Mouse (Mus musculus): ENCODE results near the gene Tcl1b1. TPM values are rescaled to one million over a fixed set of nuclear protein-coding genes. Genes with fewer than 3 reads are reported as not detected.
"Not testable (repeated sequence)": the region's sequence is repeated elsewhere in the genome, so short reads cannot be mapped to it uniquely, and the experiment has no call there.

Gene Tcl1b1
- polyA plus RNA-seq (2011; ENCODE audit: insufficient read length, low read depth, missing spikeins): not detected in 2 replicates

DNA sequence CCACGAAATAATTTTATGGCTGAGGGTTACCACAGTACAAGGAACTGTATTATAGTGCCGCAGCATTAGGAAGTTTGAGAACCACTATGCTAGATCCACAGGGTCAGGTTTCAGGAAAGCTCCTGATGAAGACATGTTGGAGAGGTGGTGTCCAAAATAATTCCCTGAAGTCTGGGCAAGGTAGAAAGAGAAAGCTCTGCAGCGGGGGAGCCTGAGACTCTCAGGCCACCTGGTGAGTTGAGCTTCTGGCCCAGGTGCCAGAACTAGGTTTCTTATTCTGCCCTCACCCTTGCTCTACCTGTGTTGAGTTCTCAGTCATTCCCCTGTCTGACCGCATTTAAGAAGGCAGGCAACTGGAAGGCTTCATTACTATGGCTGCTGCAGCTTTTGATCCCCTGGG is at the start of gene Tcl1b1:
Gene Tcl1b1 (plus strand): TSS at position 301 of the 400 bp plus-strand sequence.
- H3K27ac ChIP-seq (ENCODE audit: insufficient read depth, low read length): no peak within 1 kb of the TSS
- TF ChIP-seq POLR2A (IDR thresholded peaks at IDR 0.05; ENCODE audit: low read depth, low read length): no peak
- TF ChIP-seq CTCF (IDR thresholded peaks at IDR 0.05; ENCODE audit: borderline replicate concordance, insufficient read depth, low read length): no peak

GRCm38 (mm10) chr12:105109812-105110211 is 49.7 kb upstream of the Tcl1b1 start:
- H3K27ac ChIP-seq (ENCODE audit: insufficient read depth, low read length): no peak overlapping the region
- TF ChIP-seq CTCF (IDR thresholded peaks at IDR 0.05; ENCODE audit: borderline replicate concordance, insufficient read depth, low read length) (no peak), POLR2A (IDR thresholded peaks at IDR 0.05; ENCODE audit: low read depth, low read length) (no peak)
- H3K4me3 ChIP-seq (ENCODE audit: insufficient read depth, low read length): no peak overlapping the region
- no peaks in the 10 kb centered on the region for H3K4me1 ChIP-seq (ENCODE audit: control insufficient read depth, insufficient read depth, low read length)

More for the DNA sequence above, at the start of gene Tcl1b1:
- Histone ChIP-seq H3K4me3 (ENCODE audit: insufficient read depth, low read length) (no peak within 1 kb of the TSS), H3K4me1 (ENCODE audit: control insufficient read depth, insufficient read depth, low read length) (no peaks in the 10 kb centered on the region)

DNA sequence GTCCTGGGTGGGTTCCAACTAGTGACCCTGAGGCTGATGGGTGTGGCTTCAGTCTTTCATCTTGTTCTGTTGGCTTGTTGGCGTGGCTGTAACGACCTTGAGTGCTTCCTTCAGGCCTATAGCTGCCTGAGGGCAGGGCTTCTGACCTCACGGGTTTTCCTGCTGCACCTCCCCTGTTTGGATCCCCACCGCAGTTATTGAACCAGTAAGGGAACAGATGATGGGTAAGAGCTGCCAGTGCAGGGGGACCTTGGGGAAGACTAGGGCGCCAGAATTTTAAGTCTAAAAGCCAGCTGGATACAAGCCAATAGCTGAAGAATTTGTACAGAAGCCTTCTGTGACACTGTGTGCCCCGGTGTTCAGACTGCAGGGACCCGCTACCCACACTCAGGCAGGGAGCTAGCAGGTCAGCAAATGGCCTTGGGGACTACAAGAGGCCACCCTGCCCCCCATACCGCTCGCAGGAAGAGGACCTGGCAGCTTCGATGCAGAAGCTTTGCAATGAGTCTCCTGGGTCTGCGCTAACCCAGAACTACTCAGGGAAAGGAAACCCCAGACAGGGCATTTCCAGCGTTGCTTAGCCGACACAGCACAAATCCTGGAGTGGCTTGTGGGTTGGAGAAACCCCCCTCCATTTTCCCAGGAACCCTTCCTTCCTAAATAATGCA is 47.0 kb upstream of the Tcl1b1 start:
- Histone ChIP-seq H3K27ac (ENCODE audit: insufficient read depth, low read length) (no peak overlapping the region), H3K4me1 (ENCODE audit: control insufficient read depth, insufficient read depth, low read length) (no peaks in the 10 kb centered on the region), H3K4me3 (ENCODE audit: insufficient read depth, low read length) (no peak overlapping the region)
- TF ChIP-seq CTCF (IDR thresholded peaks at IDR 0.05; ENCODE audit: borderline replicate concordance, insufficient read depth, low read length): no peak
- TF ChIP-seq POLR2A (IDR thresholded peaks at IDR 0.05; ENCODE audit: low read depth, low read length): no peak

DNA sequence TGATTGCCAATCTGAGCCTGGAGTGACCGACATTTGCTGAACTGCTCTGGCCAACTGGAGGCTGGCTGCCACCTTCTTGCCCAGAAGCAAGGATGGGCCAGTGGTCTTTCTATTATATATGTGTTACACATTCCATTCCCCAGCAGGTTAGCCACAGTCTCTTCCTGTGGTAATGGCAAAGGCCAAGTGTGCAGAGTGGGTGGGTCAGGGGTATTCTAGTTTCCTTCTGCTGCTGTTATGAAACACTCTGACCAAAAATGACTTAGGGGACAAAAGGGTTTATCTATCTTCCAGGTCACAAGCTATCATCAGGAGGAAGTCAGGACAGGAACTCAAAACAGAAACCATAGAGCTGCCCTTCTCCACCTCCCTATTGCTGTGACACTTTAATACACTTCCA is 42.8 kb upstream of the Tcl1b1 start:
- Histone ChIP-seq H3K27ac (ENCODE audit: insufficient read depth, low read length) (no peak overlapping the region), H3K4me3 (ENCODE audit: insufficient read depth, low read length) (no peak overlapping the region), H3K4me1 (ENCODE audit: control insufficient read depth, insufficient read depth, low read length) (no peaks in the 10 kb centered on the region)
- TF ChIP-seq CTCF (IDR thresholded peaks at IDR 0.05; ENCODE audit: borderline replicate concordance, insufficient read depth, low read length) (no peak), POLR2A (IDR thresholded peaks at IDR 0.05; ENCODE audit: low read depth, low read length) (no peak)

DNA sequence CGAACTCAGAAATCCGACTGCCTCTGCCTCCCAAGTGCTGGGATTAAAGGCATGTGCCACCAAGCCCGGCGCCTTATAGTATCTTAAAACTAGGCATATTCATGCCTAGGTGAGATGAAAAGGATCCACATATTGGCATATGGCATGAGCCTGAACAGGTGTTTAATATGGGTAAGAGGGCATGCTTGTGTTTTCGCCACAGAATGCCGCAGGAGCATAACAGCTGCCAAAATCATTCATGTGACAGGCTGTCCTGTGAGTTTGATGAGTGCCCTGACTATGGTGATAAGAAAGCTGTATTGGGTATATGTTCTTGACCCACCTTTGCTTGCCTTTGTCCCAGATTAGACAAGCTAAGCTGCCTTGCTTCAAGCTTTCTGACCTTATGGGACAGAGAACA is 34.1 kb upstream of the Tcl1b1 start:
- H3K4me3 ChIP-seq (ENCODE audit: insufficient read depth, low read length): no peak overlapping the region
- no peak overlapping the region for H3K27ac ChIP-seq (ENCODE audit: insufficient read depth, low read length)
- H3K4me1 ChIP-seq (ENCODE audit: control insufficient read depth, insufficient read depth, low read length): no peaks in the 10 kb centered on the region
- TF ChIP-seq CTCF (IDR thresholded peaks at IDR 0.05; ENCODE audit: borderline replicate concordance, insufficient read depth, low read length) (no peak), POLR2A (IDR thresholded peaks at IDR 0.05; ENCODE audit: low read depth, low read length) (no peak)

DNA sequence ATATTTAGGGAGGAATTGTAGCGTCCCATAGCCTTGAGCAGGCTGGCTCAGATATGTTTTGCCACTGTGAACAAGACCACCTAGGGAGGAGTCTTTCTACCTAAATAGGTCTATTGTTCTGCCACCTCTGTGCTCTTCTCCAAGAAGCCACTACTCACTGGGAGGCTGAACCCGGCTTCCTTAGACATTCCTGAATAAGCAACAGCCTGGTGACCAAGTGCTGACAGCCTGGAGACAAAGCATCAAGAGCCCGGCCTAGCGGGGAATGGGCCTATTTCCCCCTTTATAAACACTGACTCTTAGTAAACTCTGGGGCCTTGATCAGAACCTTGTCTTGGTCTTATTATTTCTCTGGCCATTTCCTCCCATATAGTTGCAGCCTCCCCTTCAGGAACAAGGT is 33.0 kb upstream of the Tcl1b1 start:
- Histone ChIP-seq H3K4me3 (ENCODE audit: insufficient read depth, low read length) (no peak overlapping the region), H3K27ac (ENCODE audit: insufficient read depth, low read length) (no peak overlapping the region), H3K4me1 (ENCODE audit: control insufficient read depth, insufficient read depth, low read length) (no peaks in the 10 kb centered on the region)
- TF ChIP-seq CTCF (IDR thresholded peaks at IDR 0.05; ENCODE audit: borderline replicate concordance, insufficient read depth, low read length) (no peak), POLR2A (IDR thresholded peaks at IDR 0.05; ENCODE audit: low read depth, low read length) (no peak)

DNA sequence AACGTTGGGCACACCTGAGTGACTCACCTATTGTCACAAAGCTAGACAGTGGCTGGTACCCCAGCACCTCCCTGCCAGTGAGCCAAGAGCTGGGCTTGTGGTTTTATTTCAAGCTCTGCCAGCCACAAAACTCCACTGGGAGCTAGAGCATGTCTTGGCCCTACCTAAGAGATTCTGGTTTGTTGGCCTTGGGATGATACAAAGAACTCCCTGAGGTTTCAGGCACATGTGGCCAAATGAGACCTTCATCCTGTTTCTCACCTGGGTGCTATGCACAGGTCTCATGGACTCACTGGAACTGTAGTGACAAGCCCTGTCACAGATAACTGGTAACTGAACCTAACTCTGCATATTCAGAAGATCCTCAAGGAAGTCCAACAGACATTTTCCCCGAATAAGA is 31.9 kb upstream of the Tcl1b1 start:
- H3K4me3 ChIP-seq (ENCODE audit: insufficient read depth, low read length): no peak overlapping the region
- no peak for TF ChIP-seq CTCF (IDR thresholded peaks at IDR 0.05; ENCODE audit: borderline replicate concordance, insufficient read depth, low read length)
- no peak for TF ChIP-seq POLR2A (IDR thresholded peaks at IDR 0.05; ENCODE audit: low read depth, low read length)
- H3K27ac ChIP-seq (ENCODE audit: insufficient read depth, low read length): no peak overlapping the region
- no peaks in the 10 kb centered on the region for H3K4me1 ChIP-seq (ENCODE audit: control insufficient read depth, insufficient read depth, low read length)

GRCm38 (mm10) chr12:105129494-105130205 is 29.8 kb upstream of the Tcl1b1 start:
- H3K4me1 ChIP-seq (ENCODE audit: control insufficient read depth, insufficient read depth, low read length); H3K4me3 ChIP-seq (ENCODE audit: insufficient read depth, low read length); H3K27ac ChIP-seq (ENCODE audit: insufficient read depth, low read length): not testable (repeated sequence)

DNA sequence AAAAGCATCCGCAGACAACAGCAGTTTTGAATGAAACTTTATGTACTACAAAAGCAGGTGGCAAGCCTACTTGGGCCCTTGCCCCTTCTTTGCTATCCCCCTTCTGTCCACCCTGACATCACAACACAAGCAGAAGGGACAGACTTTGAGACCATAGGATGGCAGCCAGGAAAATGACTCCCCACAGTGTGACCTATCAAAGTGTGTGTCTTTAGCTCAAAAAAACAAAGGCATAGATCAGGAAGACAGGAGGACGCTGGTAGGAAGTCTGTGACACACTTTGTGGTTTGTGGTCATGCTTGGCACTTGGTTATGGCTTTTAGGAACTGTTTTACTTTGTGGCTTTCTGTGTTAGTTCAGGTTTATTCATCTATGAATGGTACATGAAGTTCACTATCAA is 25.3 kb upstream of the Tcl1b1 start:
- not testable (repeated sequence) for H3K4me1 ChIP-seq (ENCODE audit: control insufficient read depth, insufficient read depth, low read length)

DNA sequence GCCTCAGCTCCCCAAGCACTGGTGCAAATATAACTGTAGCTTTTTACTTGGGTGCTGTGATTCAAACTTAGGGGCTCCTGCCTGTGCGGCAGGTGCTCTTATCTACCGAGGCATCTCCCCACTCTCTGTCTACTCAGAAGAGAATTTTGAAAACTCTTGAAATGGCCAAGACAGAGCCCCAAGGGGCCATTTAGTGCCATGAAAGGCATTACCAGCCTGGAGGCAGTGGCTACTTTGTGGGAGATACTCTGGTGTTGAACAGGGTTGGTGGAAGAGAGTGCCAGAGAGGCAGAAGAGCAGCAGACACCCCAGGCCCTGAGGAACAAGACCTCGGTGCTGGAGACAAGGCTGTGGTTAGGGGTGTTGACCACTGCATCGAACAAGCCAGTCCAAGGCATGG is 24.7 kb upstream of the Tcl1b1 start:
- H3K27ac ChIP-seq (ENCODE audit: insufficient read depth, low read length); H3K4me3 ChIP-seq (ENCODE audit: insufficient read depth, low read length); H3K4me1 ChIP-seq (ENCODE audit: control insufficient read depth, insufficient read depth, low read length): not testable (repeated sequence)

More for the DNA sequence above, 25.3 kb upstream of the Tcl1b1 start:
- not testable (repeated sequence) for H3K27ac ChIP-seq (ENCODE audit: insufficient read depth, low read length); H3K4me3 ChIP-seq (ENCODE audit: insufficient read depth, low read length)

DNA sequence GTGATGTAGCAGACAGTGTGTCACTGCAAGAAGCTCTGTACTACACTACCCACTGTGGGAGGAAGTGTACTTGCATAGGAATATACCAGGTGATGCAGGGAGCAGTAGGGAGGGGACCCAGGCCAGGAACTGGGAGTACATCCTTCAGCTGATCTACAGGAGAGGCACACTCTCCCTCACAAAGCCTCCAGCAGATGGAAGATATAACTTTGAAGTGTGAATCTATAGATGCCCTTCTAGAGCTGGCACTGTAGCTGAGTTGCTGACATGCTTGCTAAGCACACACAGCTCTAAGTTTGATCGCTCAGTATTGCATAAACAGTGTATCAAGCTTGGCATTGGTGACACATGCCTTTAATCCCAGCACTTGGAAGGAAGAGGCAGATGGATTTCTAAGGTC is 21.8 kb upstream of the Tcl1b1 start:
- H3K4me3 ChIP-seq (ENCODE audit: insufficient read depth, low read length); H3K4me1 ChIP-seq (ENCODE audit: control insufficient read depth, insufficient read depth, low read length); H3K27ac ChIP-seq (ENCODE audit: insufficient read depth, low read length): not testable (repeated sequence)
